Mouse (Mus musculus): ENCODE results near the gene Kctd7.

- no peak for TF ChIP-seq HCFC1 (IDR thresholded peaks at IDR 0.05; ENCODE audit: borderline replicate concordance, insufficient read depth, low read length)
- TF ChIP-seq CHD2 (IDR thresholded peaks at IDR 0.05; ENCODE audit: low read depth, low read length): no peak
- TF ChIP-seq ZNF384 (IDR thresholded peaks at IDR 0.05; ENCODE audit: low read depth, low read length): no peak
- no peak for TF ChIP-seq MAFK (IDR thresholded peaks at IDR 0.05; ENCODE audit: insufficient read depth, low read depth, low read length)
Observed at GRCm38 (mm10) chr5:130110632-130111464, 33.8 kb upstream of the Kctd7 start.
